Mouse (Mus musculus): Measurements from ENCODE around the gene Fam198b. TPM values are rescaled to one million over a fixed set of nuclear protein-coding genes. Genes with fewer than 3 reads are reported as not detected.

Fam198b gene
- polyA plus RNA-seq, 1 experiment from 2014 or later: 2.0 TPM

DNA sequence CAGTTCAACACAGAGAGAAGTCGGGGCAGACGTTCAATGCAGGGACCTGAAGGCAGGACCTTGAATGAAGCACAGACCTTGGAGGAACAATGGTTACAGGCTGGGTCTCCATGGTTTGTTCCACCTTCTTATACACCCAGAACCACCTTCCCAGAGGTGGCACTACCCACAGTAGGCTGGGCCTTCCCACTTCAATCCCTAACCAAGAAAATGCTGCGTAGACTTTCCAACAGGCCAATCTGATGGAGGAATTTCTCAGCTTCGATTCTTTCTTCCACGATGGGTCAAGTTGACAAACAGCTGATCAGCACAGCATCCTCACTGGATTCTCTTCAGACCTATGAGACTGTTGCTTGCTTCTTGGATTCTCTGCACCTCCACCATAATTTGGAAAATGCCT is 8.9 kb upstream of the Fam198b start:
- Histone ChIP-seq H3K36me3 (ENCODE audit: control insufficient read depth, insufficient read depth, low read length) (no peaks in the 10 kb centered on the region), H3K9me3 (ENCODE audit: control insufficient read depth, low read length) (no peaks in the 10 kb centered on the region), H3K27me3 (ENCODE audit: control insufficient read depth, insufficient read depth, low read length) (no peaks in the 10 kb centered on the region), H3K4me1 (ENCODE audit: control insufficient read depth, insufficient read depth, low read length) (no peaks in the 10 kb centered on the region), H3K27ac (ENCODE audit: low read depth, low read length) (no peak overlapping the region), H3K4me3 (ENCODE audit: low read depth, low read length) (no peak overlapping the region), H3K4me2 (ENCODE audit: low read depth, low read length) (no peak overlapping the region), H3K9ac (replicated peaks; ENCODE audit: low read depth, low read length) (no peak overlapping the region)
- ATAC-seq (ENCODE audit: low read depth): no peak
- WGBS: 92% methylated on average over 5 of the region's 5 CpGs

DNA sequence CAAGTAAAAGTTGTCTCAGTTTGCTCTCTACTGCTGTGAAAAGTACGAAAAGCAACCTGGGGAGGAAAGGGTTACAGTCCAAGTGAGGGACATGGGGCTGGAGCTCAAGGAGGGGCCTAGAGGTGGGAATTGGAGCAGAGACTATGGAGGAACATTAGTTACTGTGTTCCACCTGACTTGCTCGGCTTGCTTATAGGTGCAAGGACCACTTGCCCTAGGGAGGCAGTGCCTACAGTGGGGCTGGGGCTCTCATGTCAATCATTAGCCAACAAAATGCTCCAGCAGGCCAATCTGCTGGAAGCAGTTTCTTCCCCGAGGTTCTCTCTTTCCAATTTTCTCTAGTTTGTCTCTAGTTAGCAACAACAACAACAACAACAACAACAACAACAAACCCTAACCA is 6.0 kb upstream of the Fam198b start:
- no peak overlapping the region for H3K9ac ChIP-seq (replicated peaks; ENCODE audit: low read depth, low read length)
- 42% methylated on average over 3 of the region's 3 CpGs for WGBS
- no peak overlapping the region for H3K4me2 ChIP-seq (ENCODE audit: low read depth, low read length)
- H3K36me3 ChIP-seq (ENCODE audit: control insufficient read depth, insufficient read depth, low read length): no peaks in the 10 kb centered on the region
- no peak overlapping the region for H3K4me3 ChIP-seq (ENCODE audit: low read depth, low read length)
- no peaks in the 10 kb centered on the region for H3K9me3 ChIP-seq (ENCODE audit: control insufficient read depth, low read length)
- H3K27ac ChIP-seq (ENCODE audit: low read depth, low read length): no peak overlapping the region
- no peaks in the 10 kb centered on the region for H3K27me3 ChIP-seq (ENCODE audit: control insufficient read depth, insufficient read depth, low read length)
- ATAC-seq (ENCODE audit: low read depth): no peak
- H3K4me1 ChIP-seq (ENCODE audit: control insufficient read depth, insufficient read depth, low read length): no peaks in the 10 kb centered on the region

DNA sequence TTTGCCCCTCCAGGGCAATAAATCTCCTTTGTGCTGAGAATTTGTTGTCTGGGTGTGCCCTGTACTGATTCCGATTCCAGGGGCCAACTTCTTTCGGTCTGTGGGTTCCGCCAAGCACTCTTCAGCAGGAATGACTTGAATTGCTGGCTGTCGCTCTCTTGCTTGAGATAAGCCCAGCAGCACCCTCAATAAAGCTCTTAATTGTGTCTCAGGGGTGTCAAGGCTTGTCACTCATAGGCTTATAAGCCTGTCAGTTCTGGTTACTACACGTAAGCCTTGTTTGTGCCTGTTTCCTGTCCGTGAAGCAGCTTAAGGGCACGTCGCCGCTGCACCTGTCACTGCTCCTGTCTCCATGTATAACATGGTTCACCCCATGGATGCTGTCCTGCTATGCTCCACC is 5.1 kb upstream of the Fam198b start:
- ATAC-seq (ENCODE audit: low read depth): no peak
- Histone ChIP-seq H3K4me2 (ENCODE audit: low read depth, low read length) (peak overlapping the region; percentile 26; the same call in 1 of the 2 replicates), H3K36me3 (ENCODE audit: control insufficient read depth, insufficient read depth, low read length) (no peaks in the 10 kb centered on the region), H3K27me3 (ENCODE audit: control insufficient read depth, insufficient read depth, low read length) (no peaks in the 10 kb centered on the region), H3K27ac (ENCODE audit: low read depth, low read length) (no peak overlapping the region), H3K4me3 (ENCODE audit: low read depth, low read length) (no peak overlapping the region), H3K9me3 (ENCODE audit: control insufficient read depth, low read length) (no peaks in the 10 kb centered on the region), H3K9ac (replicated peaks; ENCODE audit: low read depth, low read length) (no peak overlapping the region), H3K4me1 (ENCODE audit: control insufficient read depth, insufficient read depth, low read length) (no peaks in the 10 kb centered on the region)
- 34% methylated on average over 9 of the region's 9 CpGs for WGBS

DNA sequence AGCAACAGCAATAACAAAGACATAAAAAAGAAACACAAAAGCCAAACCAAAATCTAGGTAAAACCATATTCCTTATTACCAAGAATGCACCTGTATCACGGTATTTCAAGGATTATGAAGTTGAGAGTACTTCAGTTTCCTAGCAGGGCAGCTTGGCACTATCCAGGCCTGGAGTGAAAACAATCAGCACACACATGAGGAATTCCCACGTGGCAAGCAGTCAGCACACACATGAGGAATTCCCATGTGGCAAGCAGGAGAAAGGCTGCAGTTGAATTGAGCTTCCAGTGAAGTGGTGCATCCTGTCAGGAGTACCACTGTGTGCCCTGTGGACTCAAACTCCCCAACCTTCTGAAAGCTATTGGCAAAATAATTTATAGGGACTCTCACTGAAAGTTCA is 2.7 kb upstream of the Fam198b start:
- no peak for ATAC-seq (ENCODE audit: low read depth)

DNA sequence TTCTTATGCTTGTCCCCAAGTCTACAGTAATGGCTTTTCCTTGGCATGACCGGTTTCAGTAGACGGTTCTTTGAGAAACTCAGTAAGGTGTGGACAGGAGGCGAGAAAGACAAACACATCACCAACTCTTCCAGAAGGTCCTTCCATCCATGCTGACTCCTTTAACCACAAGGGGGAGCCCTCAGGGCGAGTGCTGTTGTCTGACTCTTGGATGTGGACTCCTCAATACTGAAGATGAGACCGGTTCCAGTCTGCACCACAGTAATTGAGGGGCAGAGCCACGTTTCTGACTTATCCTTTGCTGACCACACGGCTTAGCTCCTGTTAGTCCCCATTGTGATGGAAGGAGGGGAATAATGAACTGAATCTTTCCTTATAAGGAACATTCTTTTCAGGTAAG is 1.2 kb upstream of the Fam198b start:
- Histone ChIP-seq H3K27me3 (ENCODE audit: control insufficient read depth, insufficient read depth, low read length) (no peaks in the 10 kb centered on the region), H3K27ac (ENCODE audit: low read depth, low read length) (no peak overlapping the region), H3K9ac (replicated peaks; ENCODE audit: low read depth, low read length) (no peak overlapping the region), H3K4me2 (ENCODE audit: low read depth, low read length) (no peak overlapping the region), H3K4me3 (ENCODE audit: low read depth, low read length) (no peak overlapping the region), H3K4me1 (ENCODE audit: control insufficient read depth, insufficient read depth, low read length) (no peaks in the 10 kb centered on the region), H3K9me3 (ENCODE audit: control insufficient read depth, low read length) (no peaks in the 10 kb centered on the region), H3K36me3 (ENCODE audit: control insufficient read depth, insufficient read depth, low read length) (no peaks in the 10 kb centered on the region)
- WGBS: 45% methylated on average over 7 of the region's 7 CpGs
- ATAC-seq (ENCODE audit: low read depth): 0 out of 2 replicates have a peak, but pooled peaks have one; percentile 11

More for the DNA sequence above, 2.7 kb upstream of the Fam198b start:
- Histone ChIP-seq H3K27me3 (ENCODE audit: control insufficient read depth, insufficient read depth, low read length) (no peaks in the 10 kb centered on the region), H3K4me2 (ENCODE audit: low read depth, low read length) (no peak overlapping the region), H3K4me3 (ENCODE audit: low read depth, low read length) (no peak overlapping the region), H3K27ac (ENCODE audit: low read depth, low read length) (no peak overlapping the region), H3K9me3 (ENCODE audit: control insufficient read depth, low read length) (no peaks in the 10 kb centered on the region), H3K9ac (replicated peaks; ENCODE audit: low read depth, low read length) (no peak overlapping the region), H3K36me3 (ENCODE audit: control insufficient read depth, insufficient read depth, low read length) (no peaks in the 10 kb centered on the region), H3K4me1 (ENCODE audit: control insufficient read depth, insufficient read depth, low read length) (no peaks in the 10 kb centered on the region)
- 57% methylated on average over 2 of the region's 2 CpGs for WGBS

DNA sequence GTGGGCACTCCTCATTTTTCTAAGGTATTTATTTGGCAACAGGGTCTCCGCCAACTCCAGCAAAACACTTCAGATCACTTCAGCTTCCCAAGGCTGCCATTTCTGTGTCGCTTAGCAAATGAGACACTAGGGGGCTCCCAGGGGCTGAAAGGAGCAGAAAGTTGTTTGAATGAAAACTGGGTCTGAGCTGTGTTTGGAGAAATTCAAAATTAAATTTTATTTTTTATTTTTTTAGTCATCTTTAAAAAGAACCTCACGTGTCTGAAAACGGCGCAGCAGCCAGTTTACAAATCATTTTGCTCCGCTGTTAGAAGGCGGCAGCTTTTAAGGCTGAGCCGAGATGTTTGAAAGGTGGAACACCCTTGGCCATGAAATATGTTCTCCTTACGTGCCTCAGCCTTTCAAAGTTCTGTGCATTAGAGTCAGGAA is 442 bp downstream of the Fam198b start:
- no peaks in the 10 kb centered on the region for H3K9me3 ChIP-seq (ENCODE audit: control insufficient read depth, low read length)
- ATAC-seq (ENCODE audit: low read depth): no peak; the same call in 1 of the 2 replicates
- no peaks in the 10 kb centered on the region for H3K4me1 ChIP-seq (ENCODE audit: control insufficient read depth, insufficient read depth, low read length)
- no peak overlapping the region for H3K9ac ChIP-seq (replicated peaks; ENCODE audit: low read depth, low read length)
- H3K4me3 ChIP-seq (ENCODE audit: low read depth, low read length): no peak overlapping the region
- no peaks in the 10 kb centered on the region for H3K27me3 ChIP-seq (ENCODE audit: control insufficient read depth, insufficient read depth, low read length)
- no peak overlapping the region for H3K27ac ChIP-seq (ENCODE audit: low read depth, low read length)
- no peaks in the 10 kb centered on the region for H3K36me3 ChIP-seq (ENCODE audit: control insufficient read depth, insufficient read depth, low read length)
- 13% methylated on average over 9 of the region's 9 CpGs for WGBS
- H3K4me2 ChIP-seq (ENCODE audit: low read depth, low read length): peak overlapping the region; percentile 30

DNA sequence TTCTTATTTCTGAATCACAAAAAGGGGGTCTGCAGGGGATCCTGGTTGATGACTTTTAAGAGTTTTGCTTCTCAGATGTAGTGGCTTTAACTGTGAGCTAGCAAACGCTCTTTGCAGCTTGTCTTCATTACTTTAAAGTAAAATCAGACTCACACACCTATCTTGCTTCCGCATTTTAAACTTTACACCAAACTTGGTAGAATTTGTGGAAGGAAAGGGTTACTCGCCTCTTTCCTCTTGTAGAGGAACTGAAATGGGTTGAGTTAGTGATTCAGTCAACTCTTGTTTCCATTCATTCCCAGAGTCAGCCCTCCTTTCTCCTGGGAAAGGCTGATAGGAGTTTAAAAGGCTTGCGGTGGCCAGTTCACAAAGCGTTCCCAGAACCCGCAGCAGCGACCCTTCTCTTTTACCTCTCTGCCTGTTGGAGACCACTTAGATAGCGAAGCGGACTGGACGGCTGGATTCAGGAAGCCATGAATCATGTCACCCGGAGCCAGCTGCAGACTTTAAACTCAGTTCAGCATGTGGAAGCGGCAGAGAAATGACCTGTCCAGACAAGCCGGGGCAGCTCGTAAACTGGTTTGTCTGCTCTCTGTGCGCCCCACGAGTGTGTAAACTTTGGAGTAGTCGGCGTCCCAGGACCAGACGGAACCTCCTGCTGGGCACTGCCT is 1.5 kb downstream of the Fam198b start:
- 10% methylated on average over 19 of the region's 19 CpGs for WGBS
- Histone ChIP-seq H3K36me3 (ENCODE audit: control insufficient read depth, insufficient read depth, low read length) (no peaks in the 10 kb centered on the region), H3K4me1 (ENCODE audit: control insufficient read depth, insufficient read depth, low read length) (no peaks in the 10 kb centered on the region), H3K27me3 (ENCODE audit: control insufficient read depth, insufficient read depth, low read length) (no peaks in the 10 kb centered on the region), H3K4me3 (ENCODE audit: low read depth, low read length) (peak overlapping the region; percentile 19; the same call in 1 of the 2 replicates), H3K27ac (ENCODE audit: low read depth, low read length) (no peak overlapping the region), H3K4me2 (ENCODE audit: low read depth, low read length) (peak overlapping the region; percentile 40), H3K9ac (replicated peaks; ENCODE audit: low read depth, low read length) (0 out of 2 replicates have a peak overlapping the region, but pooled peaks have one; percentile 21), H3K9me3 (ENCODE audit: control insufficient read depth, low read length) (no peaks in the 10 kb centered on the region)
- ATAC-seq (ENCODE audit: low read depth): peak; percentile 35; the same call in 1 of the 2 replicates

DNA sequence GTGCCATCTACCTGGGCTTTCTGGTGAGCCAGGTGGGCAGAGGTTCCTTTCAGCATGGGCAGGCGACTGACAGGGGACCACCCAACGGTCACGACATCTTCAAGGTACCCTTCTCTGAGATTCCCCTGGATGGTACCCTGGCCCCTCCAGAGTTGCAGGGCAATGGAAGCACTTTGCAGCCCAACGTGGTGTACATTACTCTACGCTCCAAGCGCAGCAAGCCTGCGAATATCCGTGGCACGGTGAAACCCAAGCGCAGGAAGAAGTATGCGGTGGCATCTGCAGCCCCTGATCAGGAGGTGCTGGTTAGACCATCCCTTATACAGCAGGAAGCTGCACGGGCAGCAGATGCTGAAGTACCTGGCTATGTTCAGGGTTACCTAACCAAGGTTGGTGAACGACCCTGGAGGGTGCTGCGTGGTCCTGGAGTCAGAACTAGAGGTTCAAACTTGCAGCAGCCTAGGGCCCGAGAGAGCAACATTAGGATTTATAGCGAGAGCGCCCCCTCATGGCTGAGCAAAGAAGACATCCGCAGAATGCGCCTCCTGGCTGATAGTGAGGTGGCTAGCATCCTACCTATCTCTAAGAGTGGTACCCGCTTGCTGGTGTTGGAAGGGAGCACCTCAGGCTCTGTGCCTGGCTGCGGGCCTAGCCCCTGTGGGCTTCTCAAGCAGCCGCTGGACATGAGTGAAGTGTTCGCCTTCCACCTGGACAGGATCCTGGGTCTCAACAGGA is 2.2 kb downstream of the Fam198b start:
- no peaks in the 10 kb centered on the region for H3K27me3 ChIP-seq (ENCODE audit: control insufficient read depth, insufficient read depth, low read length)
- WGBS: 89% methylated on average over 23 of the region's 23 CpGs
- H3K4me2 ChIP-seq (ENCODE audit: low read depth, low read length): peak overlapping the region; percentile 40
- H3K36me3 ChIP-seq (ENCODE audit: control insufficient read depth, insufficient read depth, low read length): no peaks in the 10 kb centered on the region
- H3K9me3 ChIP-seq (ENCODE audit: control insufficient read depth, low read length): no peaks in the 10 kb centered on the region
- no peaks in the 10 kb centered on the region for H3K4me1 ChIP-seq (ENCODE audit: control insufficient read depth, insufficient read depth, low read length)
- peak; percentile 28; the same call in 1 of the 2 replicates for ATAC-seq (ENCODE audit: low read depth)
- H3K4me3 ChIP-seq (ENCODE audit: low read depth, low read length): peak overlapping the region; percentile 19; the same call in 1 of the 2 replicates
- H3K9ac ChIP-seq (replicated peaks; ENCODE audit: low read depth, low read length): no peak overlapping the region
- H3K27ac ChIP-seq (ENCODE audit: low read depth, low read length): no peak overlapping the region

DNA sequence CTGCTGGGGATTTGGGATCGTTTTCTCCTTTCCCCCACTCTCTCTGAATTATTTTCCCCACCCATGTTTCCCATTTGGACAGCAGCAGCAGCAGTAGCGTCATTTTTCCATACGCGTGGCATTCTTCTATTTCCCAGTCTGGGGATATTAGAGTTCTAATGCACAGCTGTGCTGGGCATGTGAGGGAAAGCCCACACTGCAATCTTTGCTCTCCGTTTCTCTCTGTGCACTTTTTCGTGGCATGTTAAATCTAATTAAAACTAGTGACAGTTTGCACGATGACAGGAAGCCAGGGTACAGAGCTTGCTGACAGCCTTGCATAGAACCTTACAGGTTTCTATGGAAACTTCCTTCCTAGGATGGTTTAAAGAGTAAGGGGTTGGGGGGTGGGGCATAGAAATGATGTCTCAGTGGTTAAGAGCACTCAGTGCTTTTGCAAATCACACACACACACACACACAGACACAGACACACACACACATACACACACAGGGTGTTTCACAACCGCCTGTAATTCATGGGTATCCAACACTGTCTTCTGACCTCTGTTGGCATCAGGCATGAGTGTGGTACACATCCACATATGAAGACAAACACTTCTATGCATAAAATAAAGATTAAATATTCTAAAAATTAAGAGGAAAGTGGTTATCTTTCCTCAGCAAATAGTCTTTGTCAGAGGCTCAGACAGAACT is 3.0 kb downstream of the Fam198b start:
- ATAC-seq (ENCODE audit: low read depth): no peak
- Histone ChIP-seq H3K36me3 (ENCODE audit: control insufficient read depth, insufficient read depth, low read length) (no peaks in the 10 kb centered on the region), H3K4me3 (ENCODE audit: low read depth, low read length) (no peak overlapping the region), H3K9ac (replicated peaks; ENCODE audit: low read depth, low read length) (no peak overlapping the region), H3K4me2 (ENCODE audit: low read depth, low read length) (no peak overlapping the region), H3K9me3 (ENCODE audit: control insufficient read depth, low read length) (no peaks in the 10 kb centered on the region), H3K27ac (ENCODE audit: low read depth, low read length) (no peak overlapping the region), H3K4me1 (ENCODE audit: control insufficient read depth, insufficient read depth, low read length) (no peaks in the 10 kb centered on the region), H3K27me3 (ENCODE audit: control insufficient read depth, insufficient read depth, low read length) (no peaks in the 10 kb centered on the region)
- 54% methylated on average over 8 of the region's 8 CpGs for WGBS

Data from neural tube, embryonic 14.5 days (tissue).